Mouse (Mus musculus) lung, postnatal 0 days (tissue): Measurements from ENCODE around the gene Ugt1a8.

Experiments used
- CTCF ChIP-seq: IDR thresholded peaks from 2 replicates; pipeline ENCODE4 v1.5.1; 2016; ENCODE audit warnings: antibody characterized with exemption, mild to moderate bottlenecking
- EP300 ChIP-seq: IDR thresholded peaks from 2 replicates; pipeline ENCODE4 v1.6.1; 2016; ENCODE audit warnings: antibody characterized with exemption, mild to moderate bottlenecking, control low read depth

GRCm38 (mm10) chr1:88213766-88214461 lies 126.3 kb downstream of the Ugt1a8 start:
- TF ChIP-seq CTCF: no peak
- no peak for TF ChIP-seq EP300
